Mouse (Mus musculus): ENCODE measurements around the gene Slfn9.
"Not testable (repeated sequence)": the region's sequence is repeated elsewhere in the genome, so short reads cannot be mapped to it uniquely, and the experiment has no call there.

Slfn9 gene

GRCm38 (mm10) chr11:82956925-82957324 is 34.7 kb downstream of the Slfn9 start:
- DNase-seq (ENCODE audit: low spot score in 2 of 2), result no peak

GRCm38 (mm10) chr11:82954631-82955030 is 37.0 kb downstream of the Slfn9 start:
- no peak for DNase-seq (ENCODE audit: low spot score in 2 of 2)

- no peak for DNase-seq (ENCODE audit: low spot score in 2 of 2)
These were observed 38.8 kb downstream of the Slfn9 start for GRCm38 (mm10) chr11:82952612-82953542.

GRCm38 (mm10) chr11:82951865-82952611 is 39.6 kb downstream of the Slfn9 start:
- no peak for DNase-seq (ENCODE audit: low spot score in 2 of 2)

GRCm38 (mm10) chr11:82950736-82951481 is 40.7 kb downstream of the Slfn9 start, which contains the start of gene Slfn5:
Gene Slfn5 (plus strand): TSS chr11:82951349.
- DNase-seq (ENCODE audit: low spot score in 2 of 2), result no peak

- no peak for DNase-seq (ENCODE audit: low spot score in 2 of 2)
These were observed 42.6 kb downstream of the Slfn9 start for GRCm38 (mm10) chr11:82949036-82949435.

- no peak for DNase-seq (ENCODE audit: low spot score in 2 of 2)
These were observed 44.2 kb downstream of the Slfn9 start for GRCm38 (mm10) chr11:82947457-82947856.

GRCm38 (mm10) chr11:82945636-82946035 is 46.0 kb downstream of the Slfn9 start:
- DNase-seq (ENCODE audit: low spot score in 2 of 2), result no peak

GRCm38 (mm10) chr11:82943336-82943735 is 48.3 kb downstream of the Slfn9 start:
- DNase-seq (ENCODE audit: low spot score in 2 of 2), result no peak

GRCm38 (mm10) chr11:82933186-82933585 is 58.4 kb downstream of the Slfn9 start:
- DNase-seq (ENCODE audit: low spot score in 2 of 2), result no peak

- DNase-seq (ENCODE audit: low spot score in 2 of 2), result not testable (repeated sequence)
These were observed 59.8 kb downstream of the Slfn9 start for GRCm38 (mm10) chr11:82931671-82932450.

- not testable (repeated sequence) for DNase-seq (ENCODE audit: low spot score in 2 of 2)
These were observed 60.5 kb downstream of the Slfn9 start for GRCm38 (mm10) chr11:82931161-82931560.

GRCm38 (mm10) chr11:82930391-82930955 is 61.2 kb downstream of the Slfn9 start:
- DNase-seq (ENCODE audit: low spot score in 2 of 2), result not testable (repeated sequence)

GRCm38 (mm10) chr11:82929633-82929950 is 62.0 kb downstream of the Slfn9 start:
- no peak for DNase-seq (ENCODE audit: low spot score in 2 of 2)

- DNase-seq (ENCODE audit: low spot score in 2 of 2), result no peak
These were observed 62.6 kb downstream of the Slfn9 start for GRCm38 (mm10) chr11:82928897-82929632.

Measured in left cerebral cortex, adult 9 months (tissue).